Mouse (Mus musculus): ENCODE data around the gene Myof. TPM values are rescaled to one million over a fixed set of nuclear protein-coding genes. Genes with fewer than 3 reads are reported as not detected.

Gene Myof
- total and polyA plus RNA-seq, 2 experiments = 0.48 to 2.1 TPM

DNA sequence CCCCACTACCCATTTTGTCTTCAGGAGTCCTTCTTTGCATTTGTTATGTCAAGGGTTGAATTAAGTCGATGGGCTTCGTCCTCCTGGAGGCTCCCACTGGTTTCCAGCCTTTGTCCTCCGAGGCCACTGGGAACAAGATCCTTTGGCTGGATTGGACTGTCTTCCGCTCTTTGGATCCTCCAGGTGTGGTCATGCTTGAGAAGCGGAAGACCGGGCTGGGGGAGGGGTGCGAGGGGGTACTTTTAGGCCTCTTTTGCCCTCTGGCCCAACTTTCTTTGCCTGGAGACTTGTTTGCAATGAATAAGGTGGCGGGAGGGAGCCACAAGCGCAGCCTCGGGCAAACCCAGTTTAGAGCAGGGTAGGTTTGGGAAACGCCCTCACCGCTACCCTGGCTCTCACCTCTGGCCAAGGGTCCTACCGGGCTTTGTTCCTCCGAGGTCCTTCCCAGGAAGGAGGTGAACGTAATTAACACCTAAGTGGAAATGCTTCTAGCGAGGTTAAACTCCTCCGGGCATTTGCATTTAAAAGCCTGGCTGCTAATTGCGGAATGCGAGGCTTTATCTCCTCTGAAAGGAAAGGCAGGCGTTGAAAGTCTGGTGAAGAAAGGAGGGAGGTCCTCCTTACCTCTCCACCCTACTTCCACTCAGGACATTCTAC, 165.7 kb downstream of the Myof start:
- 31% methylated on average over 20 of the region's 20 CpGs for WGBS
- no peaks in the 10 kb centered on the region for H3K79me2 ChIP-seq (ENCODE audit: control insufficient read depth, insufficient read depth, low read length)
- H3K27ac ChIP-seq (replicated peaks; ENCODE audit: insufficient read depth, low read depth, low read length) = no peak overlapping the region
- no peaks in the 10 kb centered on the region for H3K27me3 ChIP-seq (ENCODE audit: control insufficient read depth, insufficient read depth, low read length)
- no peak overlapping the region for H3K9ac ChIP-seq (ENCODE audit: low read depth, low read length)
- no peaks in the 10 kb centered on the region for H3K4me1 ChIP-seq (ENCODE audit: control insufficient read depth, insufficient read depth, low read length)
- no peak overlapping the region for H3K4me3 ChIP-seq (ENCODE audit: insufficient read depth, low read depth, low read length)
- DNase-seq (ENCODE audit: extremely low read depth, low read depth, low spot score) = no peak
- no peaks in the 10 kb centered on the region for H3K36me3 ChIP-seq (ENCODE audit: control insufficient read depth, insufficient read depth, low read length)
- no peak for TF ChIP-seq POLR2A (IDR thresholded peaks at IDR 0.05; ENCODE audit: extremely low read depth, insufficient read depth, low read length)
- TF ChIP-seq CTCF (IDR thresholded peaks at IDR 0.05; ENCODE audit: low read depth, low read length) = no peak

GRCm38 (mm10) chr19:37876605-37877245, 166.7 kb downstream of the Myof start:
- Histone ChIP-seq H3K27me3 (ENCODE audit: control insufficient read depth, insufficient read depth, low read length) (peaks cover 2% of the 10 kb centered on the region; the same call in 1 of the 2 replicates), H3K36me3 (ENCODE audit: control insufficient read depth, insufficient read depth, low read length) (no peaks in the 10 kb centered on the region), H3K4me1 (ENCODE audit: control insufficient read depth, insufficient read depth, low read length) (no peaks in the 10 kb centered on the region), H3K27ac (replicated peaks; ENCODE audit: insufficient read depth, low read depth, low read length) (no peak overlapping the region), H3K79me2 (ENCODE audit: control insufficient read depth, insufficient read depth, low read length) (no peaks in the 10 kb centered on the region), H3K9ac (ENCODE audit: low read depth, low read length) (no peak overlapping the region), H3K4me3 (ENCODE audit: insufficient read depth, low read depth, low read length) (no peak overlapping the region)
- DNase-seq (ENCODE audit: extremely low read depth, low read depth, low spot score) = no peak
- WGBS = 78% methylated on average over 6 of the region's 6 CpGs
- TF ChIP-seq POLR2A (IDR thresholded peaks at IDR 0.05; ENCODE audit: extremely low read depth, insufficient read depth, low read length) = no peak
- no peak for TF ChIP-seq CTCF (IDR thresholded peaks at IDR 0.05; ENCODE audit: low read depth, low read length)

DNA sequence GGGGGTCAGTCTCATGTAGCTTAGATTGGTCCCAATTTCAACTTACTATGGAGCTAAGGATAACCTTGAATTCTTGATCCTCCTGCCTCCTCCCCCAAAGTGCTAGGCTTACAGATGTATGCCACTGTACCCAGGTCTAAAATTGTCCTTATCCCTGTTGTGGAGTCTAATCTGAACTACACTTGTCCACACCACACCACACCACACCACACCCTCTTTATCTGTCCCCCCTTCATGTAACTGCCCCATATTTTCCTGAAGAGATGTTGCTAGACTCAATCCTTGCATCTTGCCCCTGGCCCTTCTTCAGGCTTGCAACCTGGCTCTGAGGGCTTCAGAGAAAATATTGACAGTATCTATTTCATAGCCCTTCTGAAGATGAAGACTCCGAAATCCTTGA, 169.9 kb downstream of the Myof start:
- DNase-seq (ENCODE audit: extremely low read depth, low read depth, low spot score) = no peak
- H3K79me2 ChIP-seq (ENCODE audit: control insufficient read depth, insufficient read depth, low read length) = no peaks in the 10 kb centered on the region
- no peaks in the 10 kb centered on the region for H3K36me3 ChIP-seq (ENCODE audit: control insufficient read depth, insufficient read depth, low read length)
- H3K9ac ChIP-seq (ENCODE audit: low read depth, low read length) = no peak overlapping the region
- no peak overlapping the region for H3K27ac ChIP-seq (replicated peaks; ENCODE audit: insufficient read depth, low read depth, low read length)
- H3K27me3 ChIP-seq (ENCODE audit: control insufficient read depth, insufficient read depth, low read length) = peaks cover 2% of the 10 kb centered on the region; the same call in 1 of the 2 replicates
- H3K4me3 ChIP-seq (ENCODE audit: insufficient read depth, low read depth, low read length) = no peak overlapping the region
- TF ChIP-seq POLR2A (IDR thresholded peaks at IDR 0.05; ENCODE audit: extremely low read depth, insufficient read depth, low read length) (no peak), CTCF (IDR thresholded peaks at IDR 0.05; ENCODE audit: low read depth, low read length) (no peak)
- H3K4me1 ChIP-seq (ENCODE audit: control insufficient read depth, insufficient read depth, low read length) = no peaks in the 10 kb centered on the region
- WGBS = 91% methylated on average over 1 of the region's 1 CpGs

- Histone ChIP-seq H3K79me2 (ENCODE audit: control insufficient read depth, insufficient read depth, low read length) (no peaks in the 10 kb centered on the region), H3K27ac (replicated peaks; ENCODE audit: insufficient read depth, low read depth, low read length) (peak overlapping the region; percentile 86), H3K4me1 (ENCODE audit: control insufficient read depth, insufficient read depth, low read length) (peaks cover 5% of the 10 kb centered on the region; the same call in 1 of the 2 replicates), H3K27me3 (ENCODE audit: control insufficient read depth, insufficient read depth, low read length) (peaks cover 2% of the 10 kb centered on the region; the same call in 1 of the 2 replicates), H3K36me3 (ENCODE audit: control insufficient read depth, insufficient read depth, low read length) (no peaks in the 10 kb centered on the region), H3K4me3 (ENCODE audit: insufficient read depth, low read depth, low read length) (no peak overlapping the region; the same call in 1 of the 2 replicates), H3K9ac (ENCODE audit: low read depth, low read length) (no peak overlapping the region)
- peak; percentile 99 for DNase-seq (ENCODE audit: extremely low read depth, low read depth, low spot score)
- WGBS = 22% methylated on average over 3 of the region's 3 CpGs
- TF ChIP-seq CTCF (IDR thresholded peaks at IDR 0.05; ENCODE audit: low read depth, low read length) = no peak
- no peak for TF ChIP-seq POLR2A (IDR thresholded peaks at IDR 0.05; ENCODE audit: extremely low read depth, insufficient read depth, low read length)
Measured at GRCm38 (mm10) chr19:37867592-37867991, 175.8 kb downstream of the Myof start.

- 23% methylated on average over 6 of the region's 6 CpGs for WGBS
- Histone ChIP-seq H3K27me3 (ENCODE audit: control insufficient read depth, insufficient read depth, low read length) (no peaks in the 10 kb centered on the region), H3K9ac (ENCODE audit: low read depth, low read length) (no peak overlapping the region), H3K4me3 (ENCODE audit: insufficient read depth, low read depth, low read length) (no peak overlapping the region; the same call in 1 of the 2 replicates), H3K79me2 (ENCODE audit: control insufficient read depth, insufficient read depth, low read length) (no peaks in the 10 kb centered on the region), H3K36me3 (ENCODE audit: control insufficient read depth, insufficient read depth, low read length) (no peaks in the 10 kb centered on the region), H3K4me1 (ENCODE audit: control insufficient read depth, insufficient read depth, low read length) (peaks cover 5% of the 10 kb centered on the region; the same call in 1 of the 2 replicates), H3K27ac (replicated peaks; ENCODE audit: insufficient read depth, low read depth, low read length) (peak overlapping the region; percentile 86)
- TF ChIP-seq POLR2A (IDR thresholded peaks at IDR 0.05; ENCODE audit: extremely low read depth, insufficient read depth, low read length) (no peak), CTCF (IDR thresholded peaks at IDR 0.05; ENCODE audit: low read depth, low read length) (no peak)
- DNase-seq (ENCODE audit: extremely low read depth, low read depth, low spot score) = peak; percentile 93
Measured at GRCm38 (mm10) chr19:37866994-37867393, 176.4 kb downstream of the Myof start.

DNA sequence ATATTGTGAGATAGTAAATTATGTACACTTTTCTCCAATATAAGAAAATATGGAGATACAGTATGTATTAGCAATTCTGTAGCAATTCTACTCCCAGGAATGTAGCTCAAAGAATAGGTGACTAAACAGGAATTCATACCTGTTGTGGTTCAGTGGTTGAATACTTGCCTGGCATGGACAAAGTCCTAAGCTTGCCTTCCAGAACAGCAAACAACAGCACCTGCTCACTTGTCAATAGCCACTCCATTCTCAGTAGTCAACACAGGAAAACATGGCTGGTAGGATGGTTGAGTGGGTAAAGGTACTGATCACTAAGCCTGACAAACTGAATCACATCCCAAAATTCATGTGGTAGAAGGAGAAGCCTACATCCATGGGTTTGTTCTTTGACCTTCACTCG, 182.2 kb downstream of the Myof start:
- Histone ChIP-seq H3K27ac (replicated peaks; ENCODE audit: insufficient read depth, low read depth, low read length) (no peak overlapping the region), H3K4me1 (ENCODE audit: control insufficient read depth, insufficient read depth, low read length) (peaks cover 14% of the 10 kb centered on the region), H3K79me2 (ENCODE audit: control insufficient read depth, insufficient read depth, low read length) (no peaks in the 10 kb centered on the region), H3K36me3 (ENCODE audit: control insufficient read depth, insufficient read depth, low read length) (no peaks in the 10 kb centered on the region), H3K4me3 (ENCODE audit: insufficient read depth, low read depth, low read length) (no peak overlapping the region), H3K9ac (ENCODE audit: low read depth, low read length) (no peak overlapping the region), H3K27me3 (ENCODE audit: control insufficient read depth, insufficient read depth, low read length) (no peaks in the 10 kb centered on the region)
- DNase-seq (ENCODE audit: extremely low read depth, low read depth, low spot score) = peak; percentile 84
- no peak for TF ChIP-seq CTCF (IDR thresholded peaks at IDR 0.05; ENCODE audit: low read depth, low read length)
- TF ChIP-seq POLR2A (IDR thresholded peaks at IDR 0.05; ENCODE audit: extremely low read depth, insufficient read depth, low read length) = no peak
- WGBS = 91% methylated on average over 1 of the region's 1 CpGs

Measured in liver, adult 2 months (tissue).